Mouse (Mus musculus): Measurements from ENCODE around the gene Csf2rb2. TPM values are rescaled to one million over a fixed set of nuclear protein-coding genes. Genes with fewer than 3 reads are reported as not detected.
"Not testable (repeated sequence)": the region's sequence is repeated elsewhere in the genome, so short reads cannot be mapped to it uniquely, and the experiment has no call there.

The Csf2rb2 gene
- polyA plus RNA-seq, 1 experiment: 17.2 TPM

DNA sequence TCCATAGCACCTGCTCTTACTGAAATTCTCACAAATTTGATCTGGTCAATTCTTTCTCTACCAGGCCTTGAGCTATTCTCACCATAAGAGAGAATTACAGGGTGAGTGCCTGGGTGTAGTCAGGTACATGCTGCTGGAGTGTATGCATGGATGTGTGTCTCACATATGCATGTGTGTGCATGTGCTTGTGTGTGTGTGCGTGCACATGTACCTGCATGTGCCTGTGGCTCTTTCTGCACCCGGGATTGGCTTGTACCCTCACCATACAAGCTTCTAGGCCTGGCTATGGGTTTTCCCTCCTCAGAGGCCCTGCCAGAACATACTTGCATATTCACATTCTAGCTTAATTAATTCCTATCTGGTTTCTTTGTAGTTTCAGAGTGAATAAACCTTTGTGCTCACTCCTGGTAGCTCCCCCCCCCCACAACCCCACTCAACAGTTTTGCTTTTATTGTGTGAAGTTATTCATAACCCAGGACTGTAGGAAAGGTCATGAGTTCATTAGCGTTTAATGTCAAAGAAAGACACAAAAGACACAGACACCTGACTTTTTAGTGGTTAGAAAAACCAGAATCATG lies 23.1 kb upstream of the Csf2rb2 start:
- no peak for TF ChIP-seq POLR2A (IDR thresholded peaks at IDR 0.05; ENCODE audit: control insufficient read depth, extremely low read depth, insufficient read depth, low read length, poor library complexity)
- TF ChIP-seq CTCF (IDR thresholded peaks at IDR 0.05; ENCODE audit: borderline replicate concordance, control insufficient read depth, extremely low read depth, insufficient read depth, low read length, poor library complexity): no peak
- H3K27me3 ChIP-seq (ENCODE audit: control insufficient read depth, insufficient read depth, low read length): no peaks in the 10 kb centered on the region
- 77% methylated on average over 3 of the region's 3 CpGs for WGBS
- no peak overlapping the region for H3K4me3 ChIP-seq (ENCODE audit: control insufficient read depth, insufficient read depth, low read length)
- H3K36me3 ChIP-seq (ENCODE audit: control insufficient read depth, insufficient read depth, low read length): no peaks in the 10 kb centered on the region
- no peaks in the 10 kb centered on the region for H3K4me1 ChIP-seq (replicated peaks; ENCODE audit: control insufficient read depth, insufficient read depth, low read length)
- no peak for DNase-seq
- H3K27ac ChIP-seq (ENCODE audit: control insufficient read depth, insufficient read depth, low read length): no peak overlapping the region

DNA sequence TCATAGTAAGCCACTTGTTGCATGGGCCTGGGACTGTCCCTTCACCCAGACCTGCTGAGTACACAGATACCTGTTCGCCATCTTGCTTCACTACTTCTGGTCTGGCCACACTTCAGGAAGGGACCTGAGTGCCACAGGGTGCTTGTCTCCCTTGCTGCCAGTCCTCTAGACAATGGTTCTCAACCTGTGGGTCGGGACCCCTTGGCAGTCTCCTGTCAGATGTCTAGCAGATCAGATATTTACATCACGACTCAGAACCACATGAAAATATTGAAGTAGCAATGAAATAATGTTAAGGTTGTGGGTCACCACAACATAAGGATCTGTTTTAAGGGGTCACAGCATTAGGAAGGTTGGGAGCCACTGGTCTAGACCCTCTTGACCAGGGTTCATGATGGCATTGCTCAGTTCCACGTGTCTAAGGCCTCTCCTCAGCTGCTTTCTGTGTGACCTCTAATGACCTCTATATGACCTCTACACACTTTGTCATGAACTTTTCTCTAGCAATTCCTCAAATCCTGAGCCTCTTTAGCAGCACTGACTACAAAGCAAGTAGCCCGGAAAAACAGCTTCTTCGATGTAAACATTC lies 22.3 kb upstream of the Csf2rb2 start:
- DNase-seq; H3K4me3 ChIP-seq (ENCODE audit: control insufficient read depth, insufficient read depth, low read length); H3K36me3 ChIP-seq (ENCODE audit: control insufficient read depth, insufficient read depth, low read length); H3K4me1 ChIP-seq (replicated peaks; ENCODE audit: control insufficient read depth, insufficient read depth, low read length); H3K27me3 ChIP-seq (ENCODE audit: control insufficient read depth, insufficient read depth, low read length); H3K27ac ChIP-seq (ENCODE audit: control insufficient read depth, insufficient read depth, low read length): not testable (repeated sequence)
- WGBS: 84% methylated on average over 6 of the region's 6 CpGs

DNA sequence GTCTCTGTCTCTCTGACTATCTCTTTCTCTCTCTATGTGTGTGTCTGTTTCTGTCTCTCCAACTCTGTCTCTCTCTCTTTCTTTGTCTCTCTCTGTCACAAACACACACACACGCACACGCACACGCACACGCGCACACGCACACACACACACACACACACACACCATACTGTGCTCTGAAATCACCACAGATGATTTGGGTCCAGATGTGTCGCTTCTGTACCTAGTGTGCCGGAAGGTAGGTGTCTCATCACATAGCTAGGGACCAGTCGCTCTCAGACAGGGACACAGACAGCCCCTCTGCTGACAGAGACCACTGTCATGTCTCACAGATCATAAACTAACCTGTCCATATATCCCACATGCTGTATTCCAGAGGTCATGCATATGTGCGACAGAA lies 21.2 kb upstream of the Csf2rb2 start:
- TF ChIP-seq POLR2A (IDR thresholded peaks at IDR 0.05; ENCODE audit: control insufficient read depth, extremely low read depth, insufficient read depth, low read length, poor library complexity): no peak
- TF ChIP-seq CTCF (IDR thresholded peaks at IDR 0.05; ENCODE audit: borderline replicate concordance, control insufficient read depth, extremely low read depth, insufficient read depth, low read length, poor library complexity): no peak
- Histone ChIP-seq H3K4me3 (ENCODE audit: control insufficient read depth, insufficient read depth, low read length) (no peak overlapping the region), H3K27me3 (ENCODE audit: control insufficient read depth, insufficient read depth, low read length) (no peaks in the 10 kb centered on the region), H3K36me3 (ENCODE audit: control insufficient read depth, insufficient read depth, low read length) (no peaks in the 10 kb centered on the region), H3K4me1 (replicated peaks; ENCODE audit: control insufficient read depth, insufficient read depth, low read length) (no peaks in the 10 kb centered on the region), H3K27ac (ENCODE audit: control insufficient read depth, insufficient read depth, low read length) (no peak overlapping the region)
- 92% methylated on average over 10 of the region's 10 CpGs for WGBS
- no peak for DNase-seq

DNA sequence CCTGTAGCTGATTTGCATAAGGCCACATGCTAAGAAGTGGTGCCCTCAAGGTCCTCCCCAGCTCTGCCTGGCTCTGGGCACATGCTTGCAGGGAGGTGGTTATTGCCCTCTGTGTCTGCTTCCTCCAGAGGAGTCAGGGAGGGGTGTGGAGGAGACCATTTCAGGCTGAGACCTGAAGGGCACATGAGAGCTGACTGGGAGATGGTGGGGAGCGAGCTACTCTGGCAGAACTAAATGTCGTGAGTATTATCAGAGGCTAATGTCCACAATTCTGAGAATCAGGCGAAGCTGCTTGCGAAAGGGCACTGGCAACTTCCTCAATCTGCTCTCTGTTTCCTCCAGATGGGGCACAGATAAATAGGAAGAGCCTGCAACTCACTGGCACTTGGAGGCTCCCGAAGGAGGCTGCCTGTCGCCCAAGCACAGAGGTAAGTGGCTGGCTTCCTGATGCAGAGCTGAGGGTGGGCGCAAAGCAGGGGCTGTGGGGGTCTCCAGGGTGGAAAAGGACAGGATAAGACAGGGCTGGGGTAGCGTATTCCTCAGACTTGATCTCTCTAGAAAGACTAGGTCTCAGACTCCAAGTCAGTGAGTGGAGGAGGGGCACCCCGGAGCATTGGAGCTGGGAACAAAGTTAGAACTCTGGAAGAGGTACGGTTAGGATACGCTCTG lies 20.3 kb upstream of the Csf2rb2 start, which contains the start of gene Csf2rb:
TSS of gene Csf2rb (plus strand) at position 82 of the 669 bp plus-strand sequence.
- no peaks in the 10 kb centered on the region for H3K4me1 ChIP-seq (replicated peaks; ENCODE audit: control insufficient read depth, insufficient read depth, low read length)
- no peaks in the 10 kb centered on the region for H3K27me3 ChIP-seq (ENCODE audit: control insufficient read depth, insufficient read depth, low read length)
- no peak within 1 kb of the TSS for H3K27ac ChIP-seq (ENCODE audit: control insufficient read depth, insufficient read depth, low read length)
- no peaks in the 10 kb centered on the region for H3K36me3 ChIP-seq (ENCODE audit: control insufficient read depth, insufficient read depth, low read length)
- 26% methylated on average over 11 of the region's 11 CpGs for WGBS
- H3K4me3 ChIP-seq (ENCODE audit: control insufficient read depth, insufficient read depth, low read length): peak within 1 kb of the TSS; percentile 18; the same call in 1 of the 2 replicates
- TF ChIP-seq POLR2A (IDR thresholded peaks at IDR 0.05; ENCODE audit: control insufficient read depth, extremely low read depth, insufficient read depth, low read length, poor library complexity) (no peak), CTCF (IDR thresholded peaks at IDR 0.05; ENCODE audit: borderline replicate concordance, control insufficient read depth, extremely low read depth, insufficient read depth, low read length, poor library complexity) (no peak)
- no peak for DNase-seq

DNA sequence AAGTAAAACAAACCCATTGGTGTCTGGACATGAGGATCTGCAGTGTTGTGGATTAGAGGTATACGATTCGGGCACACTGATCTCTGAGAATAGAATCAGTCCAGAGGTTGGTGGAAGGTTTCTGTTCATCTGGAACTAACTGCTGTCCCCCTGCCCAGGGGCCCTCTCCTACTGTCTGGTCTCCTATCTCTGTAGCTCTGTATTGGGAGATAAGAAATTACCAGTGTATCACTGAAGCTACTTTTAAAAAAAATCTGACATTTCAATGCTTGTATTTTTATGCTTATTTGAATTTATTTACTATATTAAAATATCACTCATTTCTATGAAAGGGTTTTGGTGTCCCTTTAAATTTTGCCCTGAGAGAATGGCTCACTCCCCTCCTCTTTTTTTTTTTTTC lies 18.8 kb upstream of the Csf2rb2 start:
- Histone ChIP-seq H3K27me3 (ENCODE audit: control insufficient read depth, insufficient read depth, low read length) (no peaks in the 10 kb centered on the region), H3K4me1 (replicated peaks; ENCODE audit: control insufficient read depth, insufficient read depth, low read length) (no peaks in the 10 kb centered on the region), H3K4me3 (ENCODE audit: control insufficient read depth, insufficient read depth, low read length) (no peak overlapping the region), H3K36me3 (ENCODE audit: control insufficient read depth, insufficient read depth, low read length) (no peaks in the 10 kb centered on the region), H3K27ac (ENCODE audit: control insufficient read depth, insufficient read depth, low read length) (no peak overlapping the region)
- 98% methylated on average over 2 of the region's 2 CpGs for WGBS
- TF ChIP-seq CTCF (IDR thresholded peaks at IDR 0.05; ENCODE audit: borderline replicate concordance, control insufficient read depth, extremely low read depth, insufficient read depth, low read length, poor library complexity): no peak
- TF ChIP-seq POLR2A (IDR thresholded peaks at IDR 0.05; ENCODE audit: control insufficient read depth, extremely low read depth, insufficient read depth, low read length, poor library complexity): no peak
- no peak for DNase-seq

DNA sequence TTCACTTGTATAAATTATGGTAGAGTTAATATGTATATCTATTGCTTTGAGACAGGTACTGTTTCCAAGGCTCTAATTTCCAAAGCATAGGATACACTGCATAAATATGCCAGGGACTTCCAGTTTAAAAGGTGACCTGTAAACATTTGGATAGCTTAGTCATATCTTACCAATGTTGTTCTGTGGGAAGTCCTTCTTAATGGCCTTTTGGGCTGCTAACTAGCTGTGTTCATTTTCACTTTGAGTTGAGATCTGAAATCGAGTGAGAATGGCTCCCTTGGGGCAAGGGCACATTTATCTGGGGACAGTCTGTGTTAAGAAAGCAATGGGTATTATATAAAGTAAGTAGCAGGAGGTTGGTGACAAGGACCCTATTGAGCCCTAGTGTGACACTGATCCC lies 17.8 kb upstream of the Csf2rb2 start:
- no peaks in the 10 kb centered on the region for H3K27me3 ChIP-seq (ENCODE audit: control insufficient read depth, insufficient read depth, low read length)
- H3K4me1 ChIP-seq (replicated peaks; ENCODE audit: control insufficient read depth, insufficient read depth, low read length): no peaks in the 10 kb centered on the region
- H3K4me3 ChIP-seq (ENCODE audit: control insufficient read depth, insufficient read depth, low read length): no peak overlapping the region
- WGBS: 85% methylated on average over 1 of the region's 1 CpGs
- H3K36me3 ChIP-seq (ENCODE audit: control insufficient read depth, insufficient read depth, low read length): no peaks in the 10 kb centered on the region
- no peak for TF ChIP-seq POLR2A (IDR thresholded peaks at IDR 0.05; ENCODE audit: control insufficient read depth, extremely low read depth, insufficient read depth, low read length, poor library complexity)
- TF ChIP-seq CTCF (IDR thresholded peaks at IDR 0.05; ENCODE audit: borderline replicate concordance, control insufficient read depth, extremely low read depth, insufficient read depth, low read length, poor library complexity): no peak
- H3K27ac ChIP-seq (ENCODE audit: control insufficient read depth, insufficient read depth, low read length): no peak overlapping the region
- DNase-seq: no peak
